Mouse (Mus musculus): Measurements from ENCODE around the gene Gm20838. TPM values are rescaled to one million over a fixed set of nuclear protein-coding genes. Genes with fewer than 3 reads are reported as not detected.
"Not testable (repeated sequence)": the region's sequence is repeated elsewhere in the genome, so short reads cannot be mapped to it uniquely, and the experiment has no call there.

Gm20838 gene
- total RNA-seq (2015; ENCODE audit: low replicate concordance) (not detected in 2 replicates), total RNA-seq (2017; ENCODE audit: low replicate concordance) (not detected in 2 replicates)

DNA sequence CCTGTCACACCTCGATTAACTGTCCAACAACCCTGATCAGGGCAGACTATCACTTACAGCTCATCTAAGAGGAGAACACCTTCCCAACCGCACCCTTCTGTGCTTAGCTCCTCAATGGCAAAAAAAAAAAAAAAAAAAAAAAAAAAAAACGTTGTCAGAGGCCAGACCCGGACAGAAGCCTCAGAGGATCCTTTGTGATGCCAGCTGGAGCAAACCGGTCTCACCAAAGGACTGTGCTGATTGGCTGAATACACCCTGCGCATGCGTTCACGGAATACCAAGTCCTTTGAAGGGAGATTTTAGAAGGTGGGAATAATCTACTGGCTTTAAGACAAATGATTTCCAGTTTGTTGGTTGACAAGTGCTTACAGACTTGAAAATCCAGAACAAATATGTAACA is at the start of gene Gm20838:
TSS of gene Gm20838 (minus strand) at position 101 of the 400 bp plus-strand sequence.
- not testable (repeated sequence) for ATAC-seq (replicated peaks; ENCODE audit: low FRiP score, poor library complexity, severe bottlenecking)

Data from erythroblast, adult 5-6 weeks (primary cell).